Mouse (Mus musculus) gastrocnemius, adult 2 months (tissue): ENCODE measurements around the gene Mtch1. TPM values are rescaled to one million over a fixed set of nuclear protein-coding genes. Genes with fewer than 3 reads are reported as not detected.
A peak's percentile ranks its signal among the peaks of the same experiment; 100 is the strongest.
"Not testable (repeated sequence)": the region's sequence is repeated elsewhere in the genome, so short reads cannot be mapped to it uniquely, and the experiment has no call there.

Experiments
- DNase-seq: peaks from one replicate; pipeline ENCODE4 v3.0.0; 2022
- H3K27ac ChIP-seq: fragments of 200-600 bp; 2 replicates; pipeline ENCODE4 v1.8.1; 2022; ENCODE audit warnings: mild to moderate bottlenecking
- H3K4me3 ChIP-seq: fragments of 200-600 bp; 2 replicates; pipeline ENCODE4 v1.8.1; 2022; ENCODE audit warnings: mild to moderate bottlenecking, moderate library complexity
- CTCF ChIP-seq: fragments of 200-600 bp; IDR thresholded peaks from 2 replicates; pipeline ENCODE4 v1.8.1; 2022; ENCODE audit warnings: antibody characterized with exemption, mild to moderate bottlenecking, moderate library complexity
- intact Hi-C: fragments of 180-260 bp; cut with DNase I; formaldehyde crosslinking; loops from one replicate; pipeline ENCODE4 v1.15.1; 2025
- total RNA-seq, 2 experiments: library from RNA; stranded (reverse); gene quantifications; 2 replicates each; pipeline ENCODE4 v1.2.3; 2021

Gene Mtch1
- total RNA-seq, 2 experiments from 2014 or later: 78.5 to 109 TPM

DNA sequence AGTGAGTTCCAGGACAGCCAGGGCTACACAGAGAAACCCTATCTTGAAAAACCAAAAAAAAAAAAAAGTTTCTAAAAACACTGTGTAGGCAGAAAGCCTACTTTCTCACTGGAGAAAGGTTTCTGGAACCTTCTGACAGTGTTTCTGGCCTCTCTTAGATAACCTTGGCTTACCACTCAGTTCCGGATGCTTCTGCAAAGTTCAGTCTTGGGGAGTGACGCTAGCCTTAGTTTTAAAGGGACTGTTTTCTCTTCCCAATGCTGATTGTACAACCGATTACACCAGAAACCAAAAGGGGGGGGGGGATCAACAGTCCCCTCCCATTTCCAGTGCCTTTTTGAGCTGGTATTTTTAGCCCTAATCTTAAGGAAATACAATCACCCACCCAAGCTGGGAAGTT lies 24.1 kb downstream of the Mtch1 start:
- intact Hi-C loops: no loop called here
- H3K4me3 ChIP-seq: no peak overlapping the region
- no peak for DNase-seq
- TF ChIP-seq CTCF: no peak
- peak overlapping the region; percentile 10; the same call in 1 of the 2 replicates for H3K27ac ChIP-seq

DNA sequence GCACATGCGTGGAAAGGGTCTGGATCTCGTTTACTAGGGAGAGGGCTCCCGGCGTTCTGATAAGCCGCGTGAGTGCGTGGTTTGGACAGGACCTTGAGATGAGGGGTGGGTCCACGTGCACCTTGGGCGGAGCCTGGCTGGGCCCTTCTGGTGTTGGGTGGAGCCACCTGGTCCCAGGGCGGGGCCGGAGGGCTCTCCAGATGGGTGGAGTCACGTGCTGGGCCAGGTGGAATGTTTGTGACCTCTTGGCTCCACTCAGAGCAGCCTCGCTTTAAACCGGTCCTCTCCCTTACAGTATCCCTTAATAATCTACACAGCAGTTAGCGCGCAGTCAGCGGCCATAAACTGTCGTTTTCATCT lies 25.2 kb downstream of the Mtch1 start:
- Histone ChIP-seq H3K4me3 (peak overlapping the region; percentile 60; the same call in 1 of the 2 replicates), H3K27ac (peak overlapping the region; percentile 17; the same call in 1 of the 2 replicates)
- intact Hi-C loops: no loop called here
- no peak for TF ChIP-seq CTCF
- no peak for DNase-seq

DNA sequence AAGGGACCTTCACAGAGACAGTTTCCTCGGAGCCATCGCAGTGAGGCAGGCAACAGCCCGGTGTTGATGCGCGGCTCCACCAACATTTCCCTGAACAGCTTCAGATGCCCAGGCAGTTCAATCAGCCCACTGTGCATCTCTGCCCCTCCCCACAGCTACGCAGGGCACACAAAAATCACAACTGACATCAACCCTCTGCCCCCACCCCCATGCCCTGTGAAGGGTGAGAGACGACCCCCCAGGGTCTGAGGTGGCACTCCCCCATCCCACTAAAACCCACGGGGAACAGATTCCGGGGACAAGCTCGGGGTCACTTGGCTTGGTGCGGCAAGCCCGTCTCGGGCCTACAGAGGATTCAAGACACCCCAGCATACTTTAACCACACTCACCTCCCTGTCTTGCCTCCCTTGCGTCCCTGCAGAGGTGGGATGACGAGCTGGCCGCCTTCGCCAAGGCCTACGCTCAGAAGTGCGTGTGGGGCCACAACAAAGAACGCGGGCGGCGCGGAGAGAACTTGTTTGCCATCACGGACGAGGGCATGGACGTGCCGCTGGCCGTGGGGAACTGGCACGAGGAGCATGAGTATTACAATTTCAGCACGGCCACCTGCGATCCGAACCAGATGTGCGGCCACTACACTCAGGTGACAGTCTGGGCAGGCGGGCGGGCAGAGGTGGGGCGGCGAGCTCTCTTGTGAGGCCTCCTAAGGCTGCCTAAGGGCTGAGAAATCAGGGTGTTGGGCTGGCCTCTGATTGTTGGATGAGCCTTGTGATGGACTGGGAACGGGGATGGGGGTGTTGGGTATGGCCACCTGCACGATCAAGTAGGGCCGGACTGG lies 25.8 kb downstream of the Mtch1 start:
- DNase-seq: no peak
- H3K4me3 ChIP-seq: peak overlapping the region; percentile 60
- no peak overlapping the region for H3K27ac ChIP-seq
- TF ChIP-seq CTCF: no peak
- intact Hi-C loops: no loop called here

DNA sequence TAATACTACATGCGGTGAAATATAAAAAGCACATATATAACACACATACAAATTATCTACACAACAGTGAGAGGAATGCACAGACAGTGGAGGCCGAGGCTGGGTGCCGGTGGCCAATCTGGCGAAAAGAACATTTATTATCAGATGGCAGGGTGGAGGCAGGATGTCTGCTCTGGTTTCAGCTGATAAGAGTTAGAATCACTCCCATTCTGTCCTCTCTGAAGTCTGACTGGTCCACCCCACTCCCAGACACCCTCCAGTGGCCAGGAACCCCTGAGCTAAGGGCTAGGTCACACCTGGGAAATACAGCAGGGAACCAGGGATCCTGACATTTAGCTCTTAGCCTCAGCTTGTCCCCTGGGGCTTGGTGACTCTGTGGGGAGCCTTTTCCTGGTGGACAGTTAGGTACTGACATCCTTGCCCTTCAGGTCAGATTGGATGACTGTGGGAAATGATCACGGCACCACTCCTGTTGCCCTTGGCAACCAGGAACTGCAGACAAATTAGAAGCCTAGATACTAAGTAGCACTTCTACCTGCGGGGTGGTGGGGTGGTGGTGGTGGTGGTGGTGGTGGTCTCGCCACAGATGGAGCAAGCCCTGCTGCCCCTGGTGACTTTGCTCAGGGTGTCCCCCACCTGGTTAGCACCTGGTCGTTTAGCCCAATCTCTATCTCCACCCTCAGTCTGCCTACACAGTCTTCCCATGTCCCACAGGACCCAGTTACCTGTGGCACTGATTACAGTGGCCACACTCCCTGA lies 27.7 kb downstream of the Mtch1 start:
- TF ChIP-seq CTCF: no peak
- Histone ChIP-seq H3K4me3 (peak overlapping the region; percentile 60), H3K27ac (peak overlapping the region; percentile 68)
- no peak for DNase-seq
- intact Hi-C loops: no loop called here

DNA sequence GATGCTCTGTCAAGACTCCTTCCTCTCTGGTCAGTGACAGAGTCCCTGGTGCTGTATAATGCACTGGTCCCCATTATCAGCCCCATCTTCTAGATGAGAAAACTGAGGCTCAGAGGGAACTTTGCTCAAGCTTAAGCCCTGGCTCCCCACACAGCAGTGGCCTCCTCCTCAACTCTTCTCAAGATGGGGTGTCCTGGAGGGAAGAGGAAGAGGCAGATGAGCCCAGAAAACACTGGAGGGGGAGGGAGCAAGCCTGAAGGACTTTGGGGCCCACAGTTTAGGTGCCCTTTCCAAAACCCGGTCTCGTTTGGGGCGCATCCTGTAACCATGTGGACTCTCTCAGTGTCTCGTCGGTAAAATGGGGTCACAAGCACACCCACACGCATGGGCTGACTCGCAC lies 28.3 kb downstream of the Mtch1 start:
- DNase-seq: no peak

DNA sequence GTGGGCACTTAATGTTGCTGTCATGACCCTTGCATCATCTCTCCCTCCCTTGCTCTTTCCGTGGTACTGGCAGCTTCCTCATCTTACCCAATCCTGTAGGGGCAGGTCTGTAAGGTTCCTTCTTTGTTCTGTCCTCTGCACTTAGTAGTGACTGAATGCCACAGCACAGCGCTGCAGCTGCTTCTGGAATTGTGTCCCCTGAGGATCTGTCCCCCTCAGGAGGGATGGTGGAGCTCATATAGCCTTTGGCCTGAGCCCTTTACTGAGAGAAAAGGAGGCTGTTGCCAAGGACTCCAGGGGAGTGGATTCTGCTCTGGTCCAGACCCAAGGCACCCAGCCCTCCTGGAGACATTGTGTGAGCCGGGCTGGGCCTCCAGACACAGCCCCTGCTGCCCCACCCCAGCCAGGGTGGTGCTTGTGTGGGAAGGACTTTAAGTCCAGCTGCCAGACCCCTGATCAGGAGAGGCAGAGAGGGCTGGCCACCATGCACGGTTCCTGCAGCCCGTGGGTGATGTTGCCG lies 28.9 kb downstream of the Mtch1 start:
- peak; percentile 69 for DNase-seq
- intact Hi-C loops: no loop called here
- Histone ChIP-seq H3K4me3 (peak overlapping the region; percentile 60), H3K27ac (peak overlapping the region; percentile 68)
- TF ChIP-seq CTCF: no peak

More for the DNA sequence above, 28.3 kb downstream of the Mtch1 start:
- TF ChIP-seq CTCF: no peak
- peak overlapping the region; percentile 68 for H3K27ac ChIP-seq
- peak overlapping the region; percentile 60 for H3K4me3 ChIP-seq
- intact Hi-C loops: no loop called here

DNA sequence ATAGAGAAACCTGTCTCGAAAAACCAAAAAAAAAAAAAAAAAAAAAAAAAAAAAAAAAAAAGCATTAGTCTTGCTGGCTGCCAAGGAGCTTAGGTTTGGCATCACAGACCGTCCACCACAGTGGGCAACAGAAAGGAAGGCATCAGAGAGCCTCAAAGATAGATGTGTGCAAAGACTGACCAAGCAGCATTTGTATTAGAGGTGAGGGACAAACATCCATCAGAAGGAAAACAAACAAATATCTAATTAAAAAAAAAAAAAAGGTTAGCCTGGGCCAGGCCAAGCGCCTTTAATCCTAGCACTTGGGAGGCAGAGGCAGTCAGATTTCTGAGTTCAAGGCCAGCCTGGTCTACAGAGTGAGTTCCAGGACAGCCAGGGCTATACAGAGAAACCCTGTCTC lies 30.4 kb downstream of the Mtch1 start, which contains the start of gene Pi16:
TSS of gene Pi16 (plus strand) at position 301 of the 400 bp plus-strand sequence.
- peak within 1 kb of the TSS; percentile 68 for H3K27ac ChIP-seq
- intact Hi-C loops, H3K4me3 ChIP-seq, DNase-seq: not testable (repeated sequence)

DNA sequence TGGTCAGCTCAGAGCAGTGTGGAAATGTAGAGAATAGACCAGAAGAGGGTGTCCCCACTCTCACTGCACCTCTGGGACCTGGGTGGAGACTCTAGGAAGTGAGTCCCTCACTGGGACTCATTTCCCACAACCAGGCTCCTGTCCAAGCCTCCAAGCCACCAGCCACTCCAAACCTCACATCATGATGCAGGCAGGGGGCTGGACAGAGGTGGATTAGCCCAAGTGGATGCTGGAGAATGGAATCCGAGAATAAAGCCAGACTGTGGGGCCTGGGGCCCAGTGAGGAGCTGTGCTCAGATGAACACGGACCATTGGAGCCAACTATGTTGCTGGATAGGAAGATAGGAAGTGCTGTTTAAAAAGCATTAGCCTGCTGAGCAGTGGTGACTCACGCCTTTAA lies 30.8 kb downstream of the Mtch1 start:
- H3K27ac ChIP-seq: peak overlapping the region; percentile 64
- DNase-seq: no peak
- no peak for TF ChIP-seq CTCF
- no peak overlapping the region for H3K4me3 ChIP-seq
- intact Hi-C loops: no loop called here

DNA sequence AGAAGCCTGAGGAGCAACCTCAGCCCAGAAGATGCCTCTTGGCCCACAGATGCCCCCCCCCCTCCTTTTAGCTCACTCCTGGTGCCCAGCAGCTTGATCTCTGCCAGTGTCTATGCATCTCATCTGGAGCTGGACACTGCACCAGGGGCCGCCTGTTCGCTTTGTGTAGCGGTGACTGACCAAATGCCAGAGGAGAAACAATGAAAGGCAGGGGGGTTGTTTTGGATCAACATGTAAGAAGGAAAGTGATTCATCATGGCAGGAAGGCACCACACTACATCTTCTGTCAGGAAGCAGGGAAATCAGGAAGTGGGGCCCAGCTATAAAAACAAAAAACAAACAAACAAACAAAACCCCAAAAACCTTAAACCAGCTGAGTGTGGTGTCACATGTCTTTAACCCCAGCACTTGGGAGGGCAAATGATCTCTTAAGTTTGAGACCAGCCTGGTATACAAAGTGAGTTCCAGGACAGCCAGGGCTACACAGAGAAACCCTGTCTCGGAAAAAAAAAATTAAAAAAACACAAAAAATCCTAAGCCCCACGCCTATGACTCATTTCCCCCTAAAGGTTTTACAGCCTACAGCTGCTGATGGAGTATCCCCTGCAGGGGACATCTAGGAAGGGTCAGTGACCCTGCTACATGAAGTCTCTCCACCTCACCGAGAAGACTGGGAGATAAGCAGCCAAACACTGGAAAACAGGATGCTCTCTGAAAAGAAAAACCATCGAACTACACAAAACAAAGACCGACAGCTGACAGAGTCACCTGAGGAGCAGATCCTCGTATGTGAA lies 31.9 kb downstream of the Mtch1 start:
- TF ChIP-seq CTCF: no peak
- intact Hi-C loops: no loop called here
- no peak overlapping the region for H3K4me3 ChIP-seq
- peak overlapping the region; percentile 64 for H3K27ac ChIP-seq
- no peak for DNase-seq

DNA sequence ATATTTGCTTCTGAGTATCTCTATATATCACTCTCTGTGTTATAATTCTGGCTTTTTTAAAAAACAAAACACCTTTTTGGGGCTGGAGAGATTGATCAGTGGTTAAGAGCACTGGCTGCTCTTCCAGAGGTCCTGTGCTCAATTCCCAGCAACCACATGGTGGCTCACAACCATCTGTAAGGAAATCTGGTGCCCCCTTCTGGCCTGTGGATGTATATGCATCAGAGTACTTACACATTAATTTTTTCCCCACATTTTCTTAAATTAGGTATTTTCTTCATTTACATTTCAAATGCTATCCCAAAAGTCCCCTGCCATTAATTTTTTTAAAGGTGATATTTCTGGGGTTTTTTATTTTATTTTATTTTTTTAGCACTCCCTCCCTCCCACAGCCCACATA lies 34.4 kb downstream of the Mtch1 start:
- no peak for DNase-seq
- Histone ChIP-seq H3K27ac (no peak overlapping the region), H3K4me3 (no peak overlapping the region)
- peak; percentile 47 for TF ChIP-seq CTCF
- intact Hi-C loops: no loop called here

DNA sequence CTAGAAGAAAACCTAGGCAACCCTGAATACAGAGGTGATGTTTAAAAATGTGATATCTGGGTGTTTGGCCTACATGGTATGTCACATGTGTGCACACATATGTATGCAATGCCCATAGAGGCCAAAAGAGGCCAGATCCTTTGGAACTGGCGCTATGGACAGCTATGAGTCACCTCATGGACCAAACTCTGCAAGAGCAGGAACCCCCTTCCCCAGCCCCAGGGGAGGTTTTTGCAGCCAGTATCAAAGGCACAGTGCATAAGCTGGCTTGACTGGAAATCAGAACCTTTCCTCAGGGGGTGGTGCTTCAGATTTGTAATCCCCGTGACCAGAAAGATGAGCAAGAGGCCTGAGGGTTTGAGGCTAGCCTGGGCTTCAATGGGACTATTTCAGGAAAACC lies 35.7 kb downstream of the Mtch1 start:
- intact Hi-C loops: no loop called here
- Histone ChIP-seq H3K27ac (no peak overlapping the region), H3K4me3 (no peak overlapping the region)
- DNase-seq: peak; percentile 8
- TF ChIP-seq CTCF: no peak

DNA sequence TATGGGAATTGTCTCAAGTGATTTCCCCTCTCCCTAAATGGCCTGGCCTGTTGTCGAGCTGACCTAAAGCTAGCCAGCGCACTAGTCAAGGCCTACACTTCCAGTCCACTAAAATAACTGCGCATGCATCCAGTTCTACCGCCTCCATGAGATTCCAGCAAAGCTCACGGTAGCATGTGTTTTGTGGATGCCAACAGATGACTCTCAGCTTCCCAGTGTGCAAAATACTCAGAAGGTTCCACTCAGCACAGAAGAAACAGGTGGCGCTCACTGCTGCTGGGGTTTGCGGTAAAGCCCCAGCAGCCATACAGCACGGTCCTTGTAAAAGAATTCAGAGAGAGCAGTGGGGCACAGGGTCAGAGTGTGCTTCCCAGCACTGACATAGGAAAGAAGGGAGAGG lies 36.1 kb downstream of the Mtch1 start:
- TF ChIP-seq CTCF: no peak
- Histone ChIP-seq H3K4me3 (no peak overlapping the region), H3K27ac (no peak overlapping the region)
- intact Hi-C loops: no loop called here
- DNase-seq: no peak
